Mouse (Mus musculus): ENCODE measurements around the gene Lin28a.

GRCm38 (mm10) chr4:134011450-134012414, 6.9 kb downstream of the Lin28a start:
- TF ChIP-seq CTCF (conservative IDR thresholded peaks at IDR 0.05; ENCODE audit: low read length) (no peak), POU5F1 (IDR thresholded peaks at IDR 0.05; ENCODE audit: borderline replicate concordance, low read length) (no peak), NANOG (IDR thresholded peaks at IDR 0.05; ENCODE audit: borderline replicate concordance, low read length) (no peak)

All from E14TG2a.4 (cell line).